Mouse (Mus musculus): ENCODE results near the gene Olfr983. TPM values are rescaled to one million over a fixed set of nuclear protein-coding genes. Genes with fewer than 3 reads are reported as not detected.

Gene Olfr983
- not detected in 2 replicates for polyA plus RNA-seq (2012)

DNA sequence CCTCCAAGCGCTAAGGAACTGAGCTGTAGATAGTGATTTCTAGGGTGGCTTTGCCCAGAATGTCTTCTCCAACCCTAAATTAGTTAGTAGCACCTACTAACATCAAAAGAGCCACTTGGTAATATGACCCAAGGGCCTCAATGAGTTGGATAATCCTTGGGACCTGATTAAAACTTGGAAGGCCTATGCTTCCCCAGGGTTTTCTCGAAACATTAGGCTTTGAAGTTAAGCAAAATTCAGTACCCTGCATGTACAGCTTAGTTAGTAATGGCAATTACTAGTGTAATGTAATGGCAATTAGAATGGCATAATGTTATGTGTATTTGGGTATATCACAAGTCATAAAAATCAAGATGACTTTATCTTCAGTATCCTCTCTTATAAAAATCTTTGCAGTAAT lies at the start of gene Olfr983:
Gene Olfr983 (minus strand): TSS at position 101 of the 400 bp plus-strand sequence.
- H3K4me1 ChIP-seq (ENCODE audit: control insufficient read depth): no peaks in the 10 kb centered on the region
- TF ChIP-seq TAL1 (IDR thresholded peaks at IDR 0.05; ENCODE audit: low read length): no peak
- TF ChIP-seq GATA1 (IDR thresholded peaks at IDR 0.05; ENCODE audit: low read length): no peak
- no peaks in the 10 kb centered on the region for H3K27me3 ChIP-seq (ENCODE audit: control insufficient read depth)
- H3K36me3 ChIP-seq (ENCODE audit: control insufficient read depth): no peaks in the 10 kb centered on the region
- no peaks in the 10 kb centered on the region for H3K9me3 ChIP-seq (ENCODE audit: control insufficient read depth, low read length)
- no peak within 1 kb of the TSS for H3K4me3 ChIP-seq (replicated peaks)

DNA sequence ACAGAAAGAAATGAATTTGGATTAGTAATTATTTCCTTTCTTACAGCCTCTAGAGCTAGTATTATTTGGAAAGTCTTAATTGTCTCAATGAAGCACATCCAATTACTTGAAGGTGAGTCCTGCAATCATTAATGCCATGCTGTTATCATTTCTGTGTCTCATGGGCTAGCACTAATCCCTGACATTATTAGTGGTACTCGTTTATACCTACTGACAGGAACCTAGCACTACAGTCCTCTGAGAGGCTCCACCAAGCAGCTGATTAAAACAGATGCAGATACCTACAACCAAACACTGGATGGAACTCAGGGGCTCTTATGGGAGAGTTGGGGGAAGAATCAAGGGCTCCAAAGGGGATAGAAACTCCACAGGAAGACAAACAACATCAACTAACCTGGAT lies 48.1 kb upstream of the Olfr983 start:
- Histone ChIP-seq H3K36me3 (ENCODE audit: control insufficient read depth) (no peaks in the 10 kb centered on the region), H3K9me3 (ENCODE audit: control insufficient read depth, low read length) (no peaks in the 10 kb centered on the region), H3K27me3 (ENCODE audit: control insufficient read depth) (no peaks in the 10 kb centered on the region), H3K4me3 (replicated peaks) (no peak overlapping the region), H3K4me1 (ENCODE audit: control insufficient read depth) (no peaks in the 10 kb centered on the region)
- no peak for TF ChIP-seq TAL1 (IDR thresholded peaks at IDR 0.05; ENCODE audit: low read length)
- TF ChIP-seq GATA1 (IDR thresholded peaks at IDR 0.05; ENCODE audit: low read length): no peak

DNA sequence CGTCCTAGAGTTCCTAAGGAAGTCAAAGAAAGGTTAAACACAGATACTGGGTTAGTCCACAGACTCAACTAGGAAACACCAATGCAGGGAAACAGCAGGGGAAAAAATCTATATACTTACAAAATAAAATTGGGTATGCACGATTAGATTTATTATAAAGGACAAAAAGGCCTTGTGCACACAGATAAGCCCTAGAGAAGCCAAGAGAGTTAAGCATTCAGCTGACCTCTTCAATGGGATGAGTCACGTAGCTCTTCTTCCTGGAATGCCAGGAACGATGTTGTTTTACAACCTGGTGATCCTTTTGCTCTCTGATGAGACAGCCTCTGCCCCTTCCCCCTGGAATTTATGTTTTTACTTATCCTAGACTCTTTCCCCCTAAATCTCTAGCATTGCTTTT lies 46.1 kb upstream of the Olfr983 start:
- Histone ChIP-seq H3K36me3 (ENCODE audit: control insufficient read depth) (no peaks in the 10 kb centered on the region), H3K4me1 (ENCODE audit: control insufficient read depth) (no peaks in the 10 kb centered on the region)

DNA sequence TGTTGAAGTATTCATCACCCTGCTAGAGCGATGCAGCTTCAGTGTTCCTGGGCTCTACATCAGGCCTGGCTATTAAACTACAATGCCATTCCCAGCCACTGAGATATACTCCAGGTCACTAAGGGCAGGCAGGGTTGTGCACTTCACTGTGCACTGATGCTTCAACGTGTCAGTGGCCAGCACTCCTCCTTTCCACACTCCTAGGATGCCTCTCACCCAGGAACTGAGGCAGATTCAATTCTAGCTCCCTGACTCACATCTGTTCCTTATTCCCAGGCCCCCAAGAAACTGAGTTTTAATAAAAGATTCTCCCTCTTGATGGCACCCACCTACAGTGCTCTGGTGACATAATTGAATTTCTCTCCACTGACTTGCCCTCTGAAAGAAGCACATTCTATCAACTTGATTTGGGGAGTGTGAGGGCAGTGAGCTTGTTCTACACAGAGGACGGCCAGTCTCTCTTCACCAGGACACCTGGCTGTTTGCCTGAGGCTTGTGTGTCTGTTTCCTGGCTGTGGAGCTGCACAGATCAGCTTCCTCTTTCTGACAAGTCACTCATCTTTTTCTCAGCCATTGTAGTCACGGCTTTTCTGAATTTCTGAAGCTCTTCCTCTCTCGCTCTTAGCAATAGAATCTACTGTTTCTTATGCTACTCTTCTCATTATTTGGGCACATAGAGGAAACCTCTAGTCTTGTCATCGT lies 43.7 kb upstream of the Olfr983 start:
- Histone ChIP-seq H3K9me3 (ENCODE audit: control insufficient read depth, low read length) (no peaks in the 10 kb centered on the region), H3K36me3 (ENCODE audit: control insufficient read depth) (no peaks in the 10 kb centered on the region), H3K4me1 (ENCODE audit: control insufficient read depth) (no peaks in the 10 kb centered on the region), H3K4me3 (replicated peaks) (no peak overlapping the region), H3K27me3 (ENCODE audit: control insufficient read depth) (no peaks in the 10 kb centered on the region)
- TF ChIP-seq TAL1 (IDR thresholded peaks at IDR 0.05; ENCODE audit: low read length) (no peak), GATA1 (IDR thresholded peaks at IDR 0.05; ENCODE audit: low read length) (no peak)

More for the DNA sequence above, 46.1 kb upstream of the Olfr983 start:
- no peaks in the 10 kb centered on the region for H3K27me3 ChIP-seq (ENCODE audit: control insufficient read depth)
- TF ChIP-seq TAL1 (IDR thresholded peaks at IDR 0.05; ENCODE audit: low read length): no peak
- TF ChIP-seq GATA1 (IDR thresholded peaks at IDR 0.05; ENCODE audit: low read length): no peak
- H3K4me3 ChIP-seq (replicated peaks): no peak overlapping the region
- H3K9me3 ChIP-seq (ENCODE audit: control insufficient read depth, low read length): no peaks in the 10 kb centered on the region

DNA sequence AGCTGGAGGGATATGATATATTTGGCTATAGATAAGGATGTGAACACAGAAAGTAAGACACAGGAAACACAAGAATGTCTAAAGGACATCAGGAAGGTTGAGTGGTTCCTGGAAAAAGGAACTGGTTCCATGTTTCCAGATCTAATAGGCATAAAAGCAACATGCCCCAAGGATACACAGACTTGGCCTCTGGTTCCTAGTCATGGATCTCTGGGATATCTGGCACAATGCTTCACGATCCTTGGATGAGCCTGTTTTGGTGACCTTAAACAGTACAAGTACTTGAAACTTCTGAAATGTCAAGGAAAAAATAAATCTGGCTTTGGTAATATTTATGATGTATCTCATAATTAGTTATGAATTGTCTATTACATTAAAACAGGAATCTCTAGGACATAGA lies 37.2 kb upstream of the Olfr983 start:
- H3K27me3 ChIP-seq (ENCODE audit: control insufficient read depth): no peaks in the 10 kb centered on the region
- no peaks in the 10 kb centered on the region for H3K9me3 ChIP-seq (ENCODE audit: control insufficient read depth, low read length)
- no peaks in the 10 kb centered on the region for H3K4me1 ChIP-seq (ENCODE audit: control insufficient read depth)
- TF ChIP-seq TAL1 (IDR thresholded peaks at IDR 0.05; ENCODE audit: low read length) (no peak), GATA1 (IDR thresholded peaks at IDR 0.05; ENCODE audit: low read length) (no peak)
- H3K36me3 ChIP-seq (ENCODE audit: control insufficient read depth): no peaks in the 10 kb centered on the region
- no peak overlapping the region for H3K4me3 ChIP-seq (replicated peaks)

DNA sequence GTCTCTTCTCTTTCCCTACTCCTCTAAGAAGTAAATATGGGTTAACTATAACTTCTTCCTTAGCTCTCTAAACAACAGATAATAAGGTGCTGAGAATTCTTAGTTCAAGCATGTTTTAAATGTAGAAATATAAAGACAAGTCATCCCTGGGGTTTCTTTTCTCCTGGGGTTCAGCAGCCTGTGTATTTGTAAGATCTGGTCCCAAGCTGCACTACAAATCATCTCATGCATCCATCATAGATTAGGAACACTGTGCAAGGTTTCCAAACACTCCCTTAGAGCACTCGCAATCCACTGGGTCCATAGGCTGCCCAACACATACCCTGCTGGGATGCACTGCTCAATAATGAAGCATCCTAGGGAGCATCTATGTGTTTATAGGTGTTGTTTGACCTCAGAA lies 36.7 kb upstream of the Olfr983 start, which contains the start of gene Olfr985:
Gene Olfr985 (minus strand): TSS at position 101 of the 400 bp plus-strand sequence.
- no peaks in the 10 kb centered on the region for H3K27me3 ChIP-seq (ENCODE audit: control insufficient read depth)
- no peaks in the 10 kb centered on the region for H3K9me3 ChIP-seq (ENCODE audit: control insufficient read depth, low read length)
- no peaks in the 10 kb centered on the region for H3K4me1 ChIP-seq (ENCODE audit: control insufficient read depth)
- TF ChIP-seq TAL1 (IDR thresholded peaks at IDR 0.05; ENCODE audit: low read length): no peak
- TF ChIP-seq GATA1 (IDR thresholded peaks at IDR 0.05; ENCODE audit: low read length): no peak
- no peak within 1 kb of the TSS for H3K4me3 ChIP-seq (replicated peaks)
- no peaks in the 10 kb centered on the region for H3K36me3 ChIP-seq (ENCODE audit: control insufficient read depth)

DNA sequence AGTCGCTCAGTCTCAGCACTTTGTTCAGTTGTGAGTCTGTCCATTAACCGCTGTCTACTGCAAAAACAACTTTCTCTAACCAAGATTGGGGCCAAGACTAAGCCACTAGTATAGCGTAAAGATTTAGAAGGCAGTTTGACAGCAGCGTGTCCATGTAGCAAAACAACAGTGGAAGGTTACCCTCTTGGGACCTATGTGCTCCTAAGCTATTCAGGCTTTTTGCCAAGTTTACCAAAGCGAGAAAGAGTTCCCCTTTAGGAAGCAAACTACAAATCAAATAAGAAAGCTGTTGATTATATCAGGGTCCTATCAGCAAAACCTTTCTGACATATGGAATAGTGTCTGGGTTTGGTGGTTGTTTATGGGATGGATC lies 23.9 kb upstream of the Olfr983 start:
- no peak for TF ChIP-seq GATA1 (IDR thresholded peaks at IDR 0.05; ENCODE audit: low read length)
- no peak for TF ChIP-seq TAL1 (IDR thresholded peaks at IDR 0.05; ENCODE audit: low read length)
- Histone ChIP-seq H3K36me3 (ENCODE audit: control insufficient read depth) (no peaks in the 10 kb centered on the region), H3K9me3 (ENCODE audit: control insufficient read depth, low read length) (no peaks in the 10 kb centered on the region), H3K4me3 (replicated peaks) (no peak overlapping the region), H3K27me3 (ENCODE audit: control insufficient read depth) (no peaks in the 10 kb centered on the region), H3K4me1 (ENCODE audit: control insufficient read depth) (no peaks in the 10 kb centered on the region)

DNA sequence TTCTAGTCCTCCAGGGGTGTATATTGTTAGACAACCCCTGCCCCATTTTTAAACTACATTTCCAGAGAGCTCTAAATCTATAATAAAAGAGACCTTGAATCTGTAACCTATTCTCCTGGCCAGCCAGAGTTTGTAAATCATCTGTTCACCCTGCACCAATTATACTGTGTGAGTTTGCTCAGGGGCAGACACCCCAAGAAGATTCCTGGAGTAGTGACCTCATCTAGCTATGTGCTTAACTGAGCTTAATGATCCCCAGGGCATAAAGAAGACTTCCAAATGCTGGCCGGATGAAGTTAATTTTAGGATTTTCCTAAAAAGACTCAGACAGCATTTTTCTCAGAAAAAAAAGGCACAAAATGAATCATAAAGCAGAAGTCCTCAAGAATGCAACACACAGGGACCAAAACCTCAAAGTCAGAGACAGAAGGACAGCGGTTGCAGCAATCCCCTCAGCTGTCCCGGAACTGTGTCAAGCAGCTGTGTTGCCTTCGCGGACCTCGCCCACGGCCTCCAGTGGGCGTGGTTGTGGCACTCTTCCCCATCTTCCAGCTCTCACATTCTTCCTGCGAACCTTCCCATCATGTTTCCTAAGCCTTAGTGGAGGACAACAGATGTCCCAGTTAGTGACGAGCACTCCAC lies 23.4 kb upstream of the Olfr983 start:
- H3K36me3 ChIP-seq (ENCODE audit: control insufficient read depth): no peaks in the 10 kb centered on the region
- no peaks in the 10 kb centered on the region for H3K27me3 ChIP-seq (ENCODE audit: control insufficient read depth)
- no peaks in the 10 kb centered on the region for H3K9me3 ChIP-seq (ENCODE audit: control insufficient read depth, low read length)
- TF ChIP-seq GATA1 (IDR thresholded peaks at IDR 0.05; ENCODE audit: low read length): no peak
- H3K4me1 ChIP-seq (ENCODE audit: control insufficient read depth): no peaks in the 10 kb centered on the region
- H3K4me3 ChIP-seq (replicated peaks): no peak overlapping the region

DNA sequence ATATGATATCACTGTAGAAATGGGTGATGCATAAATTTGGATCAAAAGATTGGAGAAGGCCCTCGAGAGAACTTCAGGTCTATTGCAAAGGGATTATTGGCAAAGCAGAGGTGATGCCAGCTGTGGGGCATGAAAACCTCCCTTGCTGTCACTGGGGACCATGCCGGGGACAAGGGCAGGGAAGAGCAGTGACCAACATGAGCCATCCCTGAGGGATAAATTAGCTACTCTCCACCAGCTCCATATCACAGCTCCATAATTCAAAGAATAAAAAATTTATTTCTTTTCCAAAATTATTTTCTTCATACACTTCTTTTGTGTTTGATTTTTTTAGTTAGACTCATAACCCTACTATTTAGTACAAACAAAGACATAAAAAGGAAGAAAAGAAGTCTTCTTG lies 20.7 kb upstream of the Olfr983 start, which contains the start of gene Olfr984:
Gene Olfr984 (minus strand): TSS at position 101 of the 400 bp plus-strand sequence.
- no peaks in the 10 kb centered on the region for H3K9me3 ChIP-seq (ENCODE audit: control insufficient read depth, low read length)
- no peak within 1 kb of the TSS for H3K4me3 ChIP-seq (replicated peaks)
- TF ChIP-seq GATA1 (IDR thresholded peaks at IDR 0.05; ENCODE audit: low read length): no peak
- no peak for TF ChIP-seq TAL1 (IDR thresholded peaks at IDR 0.05; ENCODE audit: low read length)

More for the DNA sequence above, 20.7 kb upstream of the Olfr983 start, which contains the start of gene Olfr984:
- Histone ChIP-seq H3K27me3 (ENCODE audit: control insufficient read depth) (no peaks in the 10 kb centered on the region), H3K4me1 (ENCODE audit: control insufficient read depth) (no peaks in the 10 kb centered on the region), H3K36me3 (ENCODE audit: control insufficient read depth) (no peaks in the 10 kb centered on the region)

Measured in erythroblast, embryonic 14.5 days (primary cell).